Mouse (Mus musculus): ENCODE data around the gene Acat3. TPM values are rescaled to one million over a fixed set of nuclear protein-coding genes. Genes with fewer than 3 reads are reported as not detected.
"Not testable (repeated sequence)": the region's sequence is repeated elsewhere in the genome, so short reads cannot be mapped to it uniquely, and the experiment has no call there.

The Acat3 gene
- total and polyA plus RNA-seq, 2 experiments from 2014 or later, result 0.23 TPM; not detected in 1

GRCm38 (mm10) chr17:12963476-12963875 lies 23.1 kb upstream of the Acat3 start:
- 80% methylated on average over 3 of the region's 3 CpGs for WGBS
- peaks cover 6% of the 10 kb centered on the region; the same call in 1 of the 2 replicates for H3K4me1 ChIP-seq (ENCODE audit: control insufficient read depth, insufficient read depth)
- no peaks in the 10 kb centered on the region for H3K27me3 ChIP-seq (ENCODE audit: control insufficient read depth, insufficient read depth, low read length)
- H3K4me3 ChIP-seq (ENCODE audit: low read depth, low read length), result no peak overlapping the region
- TF ChIP-seq EP300 (IDR thresholded peaks at IDR 0.05; ENCODE audit: low read depth) (no peak), CTCF (IDR thresholded peaks at IDR 0.05; ENCODE audit: low read depth) (no peak)
- H3K9ac ChIP-seq (replicated peaks; ENCODE audit: low read depth, low read length), result no peak overlapping the region
- H3K4me2 ChIP-seq (ENCODE audit: low read depth, low read length), result no peak overlapping the region
- peaks cover 12% of the 10 kb centered on the region for H3K36me3 ChIP-seq (replicated peaks; ENCODE audit: control insufficient read depth, insufficient read depth, low read length)
- no peak for ATAC-seq (ENCODE audit: insufficient read depth, low read depth)
- no peak for DNase-seq (ENCODE audit: low spot score)
- no peaks in the 10 kb centered on the region for H3K9me3 ChIP-seq (replicated peaks; ENCODE audit: control insufficient read depth, low read length)
- no peak overlapping the region for H3K27ac ChIP-seq (ENCODE audit: low read depth)

DNA sequence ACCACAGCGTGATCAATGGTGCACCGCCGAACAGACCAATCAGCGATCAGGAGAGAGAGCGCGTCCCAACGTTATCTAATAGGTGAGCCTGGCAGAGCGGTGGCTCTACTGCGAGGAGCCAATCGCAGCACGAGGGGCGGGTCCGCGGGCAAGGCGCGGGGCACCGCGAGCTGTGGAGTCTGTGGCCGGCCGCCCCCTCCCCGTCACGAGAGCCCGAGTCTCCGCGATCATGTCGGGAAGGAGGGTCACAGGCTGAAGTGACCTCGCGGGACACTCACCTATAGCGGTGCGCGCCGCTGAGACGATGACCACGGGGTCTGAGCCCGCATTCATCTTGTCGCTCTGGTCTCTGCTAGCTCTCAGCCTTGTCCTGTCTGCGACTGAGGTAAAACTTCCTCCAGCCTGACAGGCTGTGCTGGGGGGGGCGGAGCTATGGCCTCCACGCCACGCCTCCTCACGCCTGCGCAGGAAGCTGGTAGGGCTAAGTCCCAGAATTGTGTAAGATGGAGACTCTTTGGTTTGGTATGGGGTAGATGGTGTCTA lies 20.0 kb upstream of the Acat3 start, which contains the start of gene Acat2:
Acat2 (minus strand) TSS at position 417 of the 543 bp plus-strand sequence.
- peak; percentile 98 for ATAC-seq (ENCODE audit: insufficient read depth, low read depth)

DNA sequence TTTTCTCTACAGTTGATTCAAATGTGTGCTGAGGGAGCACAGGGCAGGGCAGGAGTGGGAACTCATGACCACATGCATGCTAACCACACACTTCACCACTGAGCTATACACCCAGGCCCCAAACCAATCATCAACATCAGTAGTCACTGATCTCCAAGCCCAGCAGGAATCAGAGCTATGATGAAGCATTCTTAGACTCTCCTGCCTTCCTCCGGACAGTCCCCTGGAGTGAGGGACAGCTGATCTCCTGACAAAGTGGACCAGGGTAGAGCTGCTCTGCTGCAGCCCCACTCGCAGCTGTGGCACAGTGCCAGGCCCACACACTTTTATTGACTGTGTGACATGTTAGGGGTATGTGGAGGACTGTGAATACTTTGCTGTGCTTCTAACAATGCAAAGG lies 19.0 kb upstream of the Acat3 start:
- H3K36me3 ChIP-seq (replicated peaks; ENCODE audit: control insufficient read depth, insufficient read depth, low read length); H3K4me2 ChIP-seq (ENCODE audit: low read depth, low read length); H3K4me1 ChIP-seq (ENCODE audit: control insufficient read depth, insufficient read depth); H3K27ac ChIP-seq (ENCODE audit: low read depth); H3K9ac ChIP-seq (replicated peaks; ENCODE audit: low read depth, low read length); H3K4me3 ChIP-seq (ENCODE audit: low read depth, low read length); H3K27me3 ChIP-seq (ENCODE audit: control insufficient read depth, insufficient read depth, low read length); H3K9me3 ChIP-seq (replicated peaks; ENCODE audit: control insufficient read depth, low read length); ATAC-seq (ENCODE audit: insufficient read depth, low read depth); DNase-seq (ENCODE audit: low spot score): not testable (repeated sequence)
- 29% methylated on average over 1 of the region's 2 CpGs for WGBS

More for the DNA sequence above, 20.0 kb upstream of the Acat3 start, which contains the start of gene Acat2:
- WGBS, result under 1% methylated on average over 40 of the region's 42 CpGs
- no peaks in the 10 kb centered on the region for H3K9me3 ChIP-seq (replicated peaks; ENCODE audit: control insufficient read depth, low read length)
- H3K36me3 ChIP-seq (replicated peaks; ENCODE audit: control insufficient read depth, insufficient read depth, low read length), result no peaks in the 10 kb centered on the region
- no peaks in the 10 kb centered on the region for H3K27me3 ChIP-seq (ENCODE audit: control insufficient read depth, insufficient read depth, low read length)
- peaks cover 6% of the 10 kb centered on the region; the same call in 1 of the 2 replicates for H3K4me1 ChIP-seq (ENCODE audit: control insufficient read depth, insufficient read depth)
- peak within 1 kb of the TSS; percentile 69 for H3K4me2 ChIP-seq (ENCODE audit: low read depth, low read length)
- H3K4me3 ChIP-seq (ENCODE audit: low read depth, low read length), result peak within 1 kb of the TSS; percentile 73
- peak; percentile 88 for DNase-seq (ENCODE audit: low spot score)
- TF ChIP-seq EP300 (IDR thresholded peaks at IDR 0.05; ENCODE audit: low read depth), result no peak
- TF ChIP-seq CTCF (IDR thresholded peaks at IDR 0.05; ENCODE audit: low read depth), result no peak
- H3K27ac ChIP-seq (ENCODE audit: low read depth), result peak within 1 kb of the TSS; percentile 75
- H3K9ac ChIP-seq (replicated peaks; ENCODE audit: low read depth, low read length), result peak within 1 kb of the TSS; percentile 12; the same call in 1 of the 2 replicates

DNA sequence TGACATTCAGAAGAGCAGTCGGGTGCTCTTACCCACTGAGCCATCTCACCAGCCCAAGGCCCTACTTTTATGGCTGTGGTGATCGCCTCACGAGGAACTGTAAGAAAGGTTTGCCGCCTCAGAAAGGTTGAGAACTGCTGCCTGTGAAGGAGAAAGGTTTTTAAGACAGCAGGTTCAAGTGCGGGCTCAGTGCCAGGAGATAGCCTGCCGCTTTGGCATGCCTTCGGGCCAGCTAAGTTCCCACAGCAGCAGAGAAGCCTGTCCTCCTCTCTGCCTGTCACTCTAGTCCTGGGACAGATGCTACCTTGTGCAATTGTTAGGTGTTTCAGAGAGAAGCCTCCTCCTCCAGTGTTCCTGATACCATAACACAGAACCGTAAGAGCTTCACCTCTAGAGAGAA lies 16.3 kb upstream of the Acat3 start:
- Histone ChIP-seq H3K4me1 (ENCODE audit: control insufficient read depth, insufficient read depth) (peaks cover 6% of the 10 kb centered on the region; the same call in 1 of the 2 replicates), H3K27ac (ENCODE audit: low read depth) (no peak overlapping the region), H3K9ac (replicated peaks; ENCODE audit: low read depth, low read length) (no peak overlapping the region), H3K4me3 (ENCODE audit: low read depth, low read length) (no peak overlapping the region), H3K36me3 (replicated peaks; ENCODE audit: control insufficient read depth, insufficient read depth, low read length) (no peaks in the 10 kb centered on the region), H3K9me3 (replicated peaks; ENCODE audit: control insufficient read depth, low read length) (no peaks in the 10 kb centered on the region), H3K4me2 (ENCODE audit: low read depth, low read length) (no peak overlapping the region), H3K27me3 (ENCODE audit: control insufficient read depth, insufficient read depth, low read length) (no peaks in the 10 kb centered on the region)
- WGBS, result 80% methylated on average over 8 of the region's 8 CpGs
- TF ChIP-seq EP300 (IDR thresholded peaks at IDR 0.05; ENCODE audit: low read depth) (no peak), CTCF (IDR thresholded peaks at IDR 0.05; ENCODE audit: low read depth) (no peak)
- DNase-seq (ENCODE audit: low spot score), result no peak
- ATAC-seq (ENCODE audit: insufficient read depth, low read depth), result no peak

DNA sequence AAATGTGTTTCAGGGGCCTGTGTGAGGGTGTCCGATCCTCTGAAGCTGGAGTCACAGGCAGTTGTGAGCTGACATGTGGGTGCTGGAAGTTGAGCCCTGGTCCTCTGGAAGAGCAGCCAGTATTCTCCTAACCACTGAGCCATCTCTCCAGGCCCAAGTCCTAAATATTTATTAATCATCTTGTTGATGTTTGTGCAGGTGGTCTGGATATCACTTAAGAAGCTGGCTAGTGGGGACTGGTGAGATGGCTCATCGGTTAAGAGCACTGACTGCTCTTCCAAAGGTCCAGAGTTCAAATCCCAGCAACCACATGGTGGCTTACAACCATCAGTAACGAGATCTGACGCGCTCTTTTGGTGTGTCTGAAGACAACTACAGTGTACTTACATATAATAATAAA lies 9.3 kb upstream of the Acat3 start:
- 93% methylated on average over 5 of the region's 5 CpGs for WGBS

More for the DNA sequence above, 9.3 kb upstream of the Acat3 start:
- H3K9ac ChIP-seq (replicated peaks; ENCODE audit: low read depth, low read length), result no peak overlapping the region
- H3K4me2 ChIP-seq (ENCODE audit: low read depth, low read length), result no peak overlapping the region
- H3K4me1 ChIP-seq (ENCODE audit: control insufficient read depth, insufficient read depth), result no peaks in the 10 kb centered on the region
- DNase-seq (ENCODE audit: low spot score) (no peak), ATAC-seq (ENCODE audit: insufficient read depth, low read depth) (no peak)
- H3K4me3 ChIP-seq (ENCODE audit: low read depth, low read length), result no peak overlapping the region
- no peaks in the 10 kb centered on the region for H3K27me3 ChIP-seq (ENCODE audit: control insufficient read depth, insufficient read depth, low read length)
- peaks cover 6% of the 10 kb centered on the region; the same call in 1 of the 2 replicates for H3K36me3 ChIP-seq (replicated peaks; ENCODE audit: control insufficient read depth, insufficient read depth, low read length)
- H3K27ac ChIP-seq (ENCODE audit: low read depth), result no peak overlapping the region
- TF ChIP-seq CTCF (IDR thresholded peaks at IDR 0.05; ENCODE audit: low read depth) (no peak), EP300 (IDR thresholded peaks at IDR 0.05; ENCODE audit: low read depth) (no peak)
- H3K9me3 ChIP-seq (replicated peaks; ENCODE audit: control insufficient read depth, low read length), result no peaks in the 10 kb centered on the region
